In genomic region chr4:68633299-68633698, GRCm38 (mm10) we compare ENCODE assay signal across 14 mouse cellular contexts.
"Had no signal": no experiment of that assay in that cellular context is flagged by ENCODE, and none has a peak within 500 bp of the region (broad histone marks: within the 10 kb centered on the region; RNA-seq: fewer than 3 reads in every experiment).

No protein-coding gene starts in this region.

- H3K4me2 ChIP-seq: neural tube, embryonic 15.5 days; stomach, embryonic 15.5 days had no signal

- H3K27me3 ChIP-seq: neural tube, embryonic 15.5 days; stomach, embryonic 15.5 days had no signal

- H3K4me3 ChIP-seq: neural tube, embryonic 15.5 days; stomach, embryonic 15.5 days had no signal

- H3K36me3 ChIP-seq: neural tube, embryonic 15.5 days; stomach, embryonic 15.5 days had no signal

- H3K9me3 ChIP-seq: neural tube, embryonic 15.5 days; stomach, embryonic 15.5 days had no signal

- H3K9ac ChIP-seq: neural tube, embryonic 15.5 days; stomach, embryonic 15.5 days had no signal

- H3K4me1 ChIP-seq: neural tube, embryonic 15.5 days; stomach, embryonic 15.5 days had no signal

- DNase-seq: retina, postnatal 1 day; right cerebral cortex, adult 18-20 months; right cerebral cortex, postnatal 14 days; right cerebral cortex, postnatal 4 days; spleen, adult 18-20 months; thymus, adult 18-20 months; thymus, adult 2 months; thymus, postnatal 14 days; thymus, postnatal 25 days; thymus, postnatal 36 days; thymus, postnatal 4 days had no signal

- H3K27ac ChIP-seq: neural tube, embryonic 15.5 days; stomach, embryonic 15.5 days; stomach, postnatal 0 days had no signal
